14 mouse cellular contexts compared by ENCODE assay signal in the genomic region with DNA sequence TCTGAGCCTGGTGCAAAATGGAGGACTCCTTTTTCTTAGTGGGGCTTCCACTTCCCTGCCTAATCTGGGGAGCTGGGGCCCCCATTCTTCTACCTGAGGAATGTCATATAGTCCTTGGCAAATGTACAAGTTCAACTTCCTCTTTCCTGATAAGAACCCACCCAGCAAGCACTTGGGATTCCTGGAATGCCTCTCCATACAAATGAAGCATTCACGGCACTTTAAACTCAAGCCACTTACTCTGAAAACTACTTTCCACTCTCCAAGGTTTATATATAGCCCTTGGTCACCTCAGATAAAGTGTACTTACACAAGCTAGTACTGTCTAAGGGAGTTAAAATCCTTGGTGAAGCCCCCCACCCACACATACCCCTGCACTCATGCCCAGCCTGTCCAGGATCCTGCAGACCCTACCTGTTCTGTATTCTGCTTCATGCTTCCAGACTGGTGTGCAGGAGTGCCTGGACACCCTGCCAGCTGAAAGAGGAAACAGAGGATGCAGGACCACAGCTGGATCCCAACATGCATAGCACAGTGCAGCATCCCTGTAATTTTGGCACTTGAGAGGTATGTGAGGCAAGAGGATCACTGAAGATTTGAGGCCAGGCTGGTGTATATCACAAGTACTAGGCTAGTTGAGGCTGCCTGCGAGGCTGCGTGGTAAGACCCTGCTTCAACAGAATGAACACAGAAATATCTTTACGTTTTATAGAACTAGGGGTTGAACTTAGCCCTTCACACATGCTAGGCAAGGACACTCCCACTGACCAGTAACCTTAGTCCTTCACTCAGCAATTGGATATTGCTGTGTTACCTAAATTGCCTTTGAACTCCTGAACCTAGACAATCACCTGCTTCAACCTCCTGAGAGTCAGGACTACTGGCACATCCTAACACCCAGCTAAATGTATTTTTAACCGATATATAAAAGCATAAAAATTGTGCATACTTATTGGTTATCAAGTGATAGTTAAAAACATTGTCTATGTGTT. TPM values are rescaled to one million over a fixed set of nuclear protein-coding genes. Genes with fewer than 3 reads are reported as not detected.
A peak's percentile ranks its signal among the peaks of the same experiment; 100 is the strongest.
DNase-seq lines count a peak whose midpoint lies in the region; ATAC-seq lines count a peak whose summit lies in the region.
"Had no signal": no experiment of that assay in that cellular context is flagged by ENCODE, and none has a peak within 500 bp of the region (broad histone marks: within the 10 kb centered on the region; RNA-seq: fewer than 3 reads in every experiment).

No protein-coding gene starts in this region.

- H3K4me3 ChIP-seq in heart, embryonic 15.5 days, result no peak overlapping the region
- H3K4me3 ChIP-seq in lung, embryonic 16.5 days (ENCODE audit: low read length), result no peak overlapping the region

- intact Hi-C loops in heart, postnatal 14 days (cut with DNase I), result no loop called here

- H3K4me2 ChIP-seq in heart, embryonic 15.5 days, result peak overlapping the region; percentile 43
- 0 out of 2 replicates have a peak overlapping the region, but pooled peaks have one; percentile 17 for H3K4me2 ChIP-seq in lung, embryonic 16.5 days (ENCODE audit: low read depth, low read length)

- 41% methylated on average over 5 of the region's 5 CpGs for WGBS in heart, embryonic 15.5 days
- WGBS in lung, embryonic 16.5 days, result 48% methylated on average over 5 of the region's 5 CpGs

- ATAC-seq in heart, embryonic 15.5 days (replicated peaks; ENCODE audit: insufficient number of reproducible peaks, insufficient read depth, low FRiP score, low read depth), result peak; percentile 69
- ATAC-seq in lung, embryonic 16.5 days (ENCODE audit: low read depth), result peak; percentile 91
- ATAC-seq: forebrain, embryonic 16.5 days; hindbrain, postnatal 0 days had no signal

- no peaks in the 10 kb centered on the region for H3K36me3 ChIP-seq in heart, embryonic 15.5 days
- H3K36me3 ChIP-seq in lung, embryonic 16.5 days (ENCODE audit: control insufficient read depth, insufficient read depth, low read length), result no peaks in the 10 kb centered on the region

- no peaks in the 10 kb centered on the region for H3K27me3 ChIP-seq in heart, embryonic 15.5 days
- no peaks in the 10 kb centered on the region for H3K27me3 ChIP-seq in lung, embryonic 16.5 days (ENCODE audit: control insufficient read depth, insufficient read depth, low read depth, low read length)

- H3K4me1 ChIP-seq in heart, embryonic 15.5 days (replicated peaks), result peaks cover 6% of the 10 kb centered on the region
- no peaks in the 10 kb centered on the region for H3K4me1 ChIP-seq in lung, embryonic 16.5 days (replicated peaks; ENCODE audit: control insufficient read depth, insufficient read depth, low read length)

- H3K9me3 ChIP-seq in heart, embryonic 15.5 days (replicated peaks), result no peaks in the 10 kb centered on the region
- no peaks in the 10 kb centered on the region for H3K9me3 ChIP-seq in lung, embryonic 16.5 days (ENCODE audit: control insufficient read depth, low read length)

- peak; percentile 30 to 34 for DNase-seq in heart, adult 9 months (ENCODE audit: low spot score in 2 of 2)
- DNase-seq in heart, postnatal 14 days, result no peak
- DNase-seq in R1 (ENCODE audit: low read depth, low spot score), result peak; percentile 62
- DNase-seq in neural tube, embryonic 10.5 days (ENCODE audit: extremely low spot score, low spot score), result no peak
- DNase-seq in thymus, postnatal 14 days, result no peak
- DNase-seq in ovary, postnatal 14 days (ENCODE audit: low spot score), result no peak
- DNase-seq: adrenal gland, adult 2 months; B cell, adult 2 months; gastrocnemius, postnatal 36 days had no signal

- no peak overlapping the region for H3K9ac ChIP-seq in heart, embryonic 15.5 days
- H3K9ac ChIP-seq in lung, embryonic 16.5 days (ENCODE audit: low read length), result no peak overlapping the region

- H3K27ac ChIP-seq in heart, embryonic 15.5 days, result peak overlapping the region; percentile 88
- peak overlapping the region; percentile 93 for H3K27ac ChIP-seq in lung, embryonic 16.5 days (ENCODE audit: low read length)
- H3K27ac ChIP-seq: hindbrain, postnatal 0 days; macrophage had no signal

RNA-seq across cellular contexts. Expression of a gene that starts 8.5 kb away (rescaled TPM):
- 10 to 100 TPM; 36.6 to 39.9 TPM for total RNA-seq in heart, postnatal 14 days (2021)
- polyA plus RNA-seq in heart, embryonic 15.5 days (2015; fragmentation: Nextera tagmentation; extraction: Ambion mirVana), result 9.4 and 10.3 TPM in 2 replicates
- polyA plus RNA-seq in lung, embryonic 16.5 days (2015; fragmentation: Nextera tagmentation; extraction: Ambion mirVana), result 18.5 and 20.1 TPM in 2 replicates

Comparison
In these comparisons a context has a peak if more than half of its experiments do, and no peak if none do; other contexts are left out.
1. DNase-seq: peak in heart, adult 9 months (2 of 2) and R1 (single experiment); none in heart, postnatal 14 days (0 of 2), neural tube, embryonic 10.5 days (single experiment), thymus, postnatal 14 days (single experiment) and ovary, postnatal 14 days (single experiment).